Mouse (Mus musculus): Measurements from ENCODE around the gene 4932438A13Rik. TPM values are rescaled to one million over a fixed set of nuclear protein-coding genes. Genes with fewer than 3 reads are reported as not detected.

4932438A13Rik gene
- polyA plus RNA-seq (2014; fragmentation: Illumina TruSeq; extraction: RNeasy Lipid Tissue Mini Kit (QIAGEN cat#74804); ENCODE audit: low read depth, low replicate concordance) = 249 TPM

DNA sequence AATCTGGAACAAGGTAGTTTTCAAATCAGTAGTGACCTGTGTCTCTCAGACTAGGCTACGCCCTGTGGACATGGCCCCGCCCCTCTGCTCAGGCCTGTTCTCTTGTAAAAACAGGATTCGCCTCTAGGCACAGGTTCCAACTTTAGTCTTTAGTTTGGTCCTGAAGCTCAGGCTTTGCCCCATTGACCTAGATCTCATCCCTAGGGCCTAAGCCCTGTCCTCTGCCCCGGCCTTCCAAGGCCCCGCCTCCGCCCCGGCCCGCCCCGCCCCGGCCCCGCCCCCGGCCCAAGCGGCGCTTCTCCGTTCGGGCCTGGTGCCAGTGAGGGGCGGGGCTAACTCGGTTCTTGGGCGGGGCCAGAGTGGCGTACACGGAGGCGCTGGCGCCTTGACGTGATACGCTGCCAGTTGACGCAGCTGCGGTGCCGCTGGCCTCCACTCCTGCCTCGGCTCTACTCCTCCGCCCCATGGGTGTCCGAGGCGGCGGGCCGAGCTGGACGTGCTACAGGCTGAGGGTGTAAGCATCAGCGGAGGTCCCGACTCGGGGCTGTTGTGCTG, at the start of gene 4932438A13Rik:
4932438A13Rik (plus strand) TSS at position 384 of the 555 bp plus-strand sequence.

DNA sequence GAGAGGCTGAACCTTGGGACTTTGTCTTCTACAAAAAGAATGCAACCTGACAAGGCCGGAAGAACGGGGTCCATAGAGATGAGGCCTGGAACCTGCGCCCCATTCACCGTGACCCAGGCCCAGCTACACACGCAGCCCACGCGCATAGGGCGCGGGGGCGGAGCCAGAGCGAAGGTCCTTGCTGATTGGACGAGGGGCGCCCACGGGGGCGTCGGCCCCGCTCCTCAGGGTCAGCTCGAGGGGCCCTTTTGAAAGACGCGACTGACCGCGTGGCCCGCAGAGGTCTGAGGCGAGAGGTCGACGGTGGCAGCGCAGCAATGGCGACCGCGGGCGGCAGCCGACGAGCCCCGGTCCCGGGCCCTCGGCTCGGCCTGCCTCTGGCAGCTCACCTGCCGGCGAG, 200.5 kb downstream of the 4932438A13Rik start, which contains the start of gene Adad1:
Adad1 (plus strand) TSS at position 122 of the 400 bp plus-strand sequence.

Other genes starting within 250 kb of the 4932438A13Rik start
- gene Bbs7, start 249.6 kb upstream of the 4932438A13Rik start, polyA plus RNA-seq (2014; fragmentation: Illumina TruSeq; extraction: RNeasy Lipid Tissue Mini Kit (QIAGEN cat#74804); ENCODE audit: low read depth, low replicate concordance) = 127 TPM
- 1.1 TPM for gene Trpc3, start 172.9 kb upstream of the 4932438A13Rik start, polyA plus RNA-seq (2014; fragmentation: Illumina TruSeq; extraction: RNeasy Lipid Tissue Mini Kit (QIAGEN cat#74804); ENCODE audit: low read depth, low replicate concordance)
- gene Adad1, start 200.4 kb downstream of the 4932438A13Rik start, polyA plus RNA-seq (2014; fragmentation: Illumina TruSeq; extraction: RNeasy Lipid Tissue Mini Kit (QIAGEN cat#74804); ENCODE audit: low read depth, low replicate concordance) = 817 TPM